Mouse (Mus musculus) myocyte (in vitro differentiated cells): ENCODE data around the gene Orai2. TPM values are rescaled to one million over a fixed set of nuclear protein-coding genes. Genes with fewer than 3 reads are reported as not detected.

Experiments
- H3K27me3 ChIP-seq: one replicate; pipeline ENCODE4 v1.6.1; 2011; ENCODE audit not compliant: control insufficient read depth, insufficient read depth, insufficient read length
- H3K36me3 ChIP-seq: one replicate; pipeline ENCODE4 v1.6.1; 2011; ENCODE audit not compliant: control insufficient read depth, insufficient read depth
- H3K4me2 ChIP-seq: one replicate; pipeline ENCODE4 v1.6.1; 2011; ENCODE audit warnings: low read depth, control low read depth
- H3K4me3 ChIP-seq: one replicate; pipeline ENCODE4 v1.5.1; 2011; ENCODE audit warnings: mild to moderate bottlenecking, control low read depth, moderate library complexity
- H3K79me2 ChIP-seq: one replicate; pipeline ENCODE4 v1.6.1; 2011; ENCODE audit not compliant: control insufficient read depth, insufficient read depth
- H3ac ChIP-seq: one replicate; pipeline ENCODE4 v1.6.1; 2011; ENCODE audit not compliant: control insufficient read depth, insufficient read length
- CEBPB ChIP-seq: IDR thresholded peaks from 2 replicates; pipeline ENCODE4 v1.6.1; 2011; ENCODE audit warnings: mild to moderate bottlenecking, moderate library complexity; ENCODE audit not compliant: poor library complexity, insufficient read depth, severe bottlenecking
- E2F4 ChIP-seq: IDR thresholded peaks from one replicate; pipeline ENCODE4 v1.6.1; 2011; ENCODE audit warnings: mild to moderate bottlenecking, control low read depth, moderate library complexity; ENCODE audit not compliant: insufficient read depth
- MAX ChIP-seq: IDR thresholded peaks from one replicate; pipeline ENCODE4 v1.6.1; 2011; ENCODE audit warnings: low read depth, mild to moderate bottlenecking, control low read depth
- MYOD1 ChIP-seq, 3 experiments: IDR thresholded peaks; one replicate each; pipeline ENCODE4 v1.6.1; 2011; ENCODE audit warnings: control low read depth in 2 of 3, low read depth in 2 of 3, mild to moderate bottlenecking in 2 of 3, moderate library complexity in 1 of 3; ENCODE audit not compliant: insufficient read length in 2 of 3, control insufficient read depth in 1 of 3
- MYOG ChIP-seq, 3 experiments: IDR thresholded peaks; one replicate each; pipeline ENCODE4 v1.6.1; 2011; ENCODE audit warnings: control low read depth in 2 of 3, low read depth in 2 of 3, mild to moderate bottlenecking in 2 of 3; ENCODE audit not compliant: insufficient read length in 2 of 3, control insufficient read depth in 1 of 3, insufficient read depth in 1 of 3
- POLR2A ChIP-seq: IDR thresholded peaks from one replicate; pipeline ENCODE4 v1.6.1; 2011; ENCODE audit warnings: low read depth, mild to moderate bottlenecking, control low read depth, moderate library complexity; ENCODE audit not compliant: insufficient read length
- POLR2AphosphoS2 ChIP-seq: IDR thresholded peaks from one replicate; pipeline ENCODE4 v1.6.1; 2011; ENCODE audit warnings: low read depth, control low read depth; ENCODE audit not compliant: insufficient read length
- REST ChIP-seq: IDR thresholded peaks from one replicate; pipeline ENCODE4 v1.6.1; 2011; ENCODE audit warnings: mild to moderate bottlenecking, control low read depth, moderate library complexity; ENCODE audit not compliant: insufficient read depth, insufficient read length
- SRF ChIP-seq: IDR thresholded peaks from one replicate; pipeline ENCODE4 v1.6.1; 2011; ENCODE audit warnings: low read depth; ENCODE audit not compliant: control insufficient read depth, insufficient read length
- TCF12 ChIP-seq: IDR thresholded peaks from one replicate; pipeline ENCODE4 v1.6.1; 2011; ENCODE audit warnings: mild to moderate bottlenecking, control low read depth; ENCODE audit not compliant: poor library complexity, insufficient read depth, severe bottlenecking
- TCF3 ChIP-seq: IDR thresholded peaks from one replicate; pipeline ENCODE4 v1.6.1; 2011; ENCODE audit warnings: low read depth, control low read depth; ENCODE audit not compliant: insufficient read length
- USF1 ChIP-seq: IDR thresholded peaks from one replicate; pipeline ENCODE4 v1.6.1; 2011; ENCODE audit warnings: low read depth, mild to moderate bottlenecking, control low read depth, moderate library complexity
- polyA plus RNA-seq: library from polyadenylated mRNA; unstranded; fragments of >200 nt; fragmentation: generic; extraction: Trizol; gene quantifications from one replicate; pipeline ENCODE4 v1.2.1, GENCODE M21; 2012; ENCODE audit warnings: missing spikeins

The Orai2 gene
- polyA plus RNA-seq, 1 experiment = 18.2 TPM

GRCm38 (mm10) chr5:136137658-136138274, 32.7 kb downstream of the Orai2 start:
- Histone ChIP-seq H3K27me3 (no peaks in the 10 kb centered on the region), H3K79me2 (peaks cover 20% of the 10 kb centered on the region), H3ac (no peak overlapping the region), H3K36me3 (peaks cover 2% of the 10 kb centered on the region), H3K4me2 (no peak overlapping the region), H3K4me3 (peak overlapping the region; percentile 96)
- TF ChIP-seq MYOG (IDR thresholded peaks at IDR 0.05; ENCODE audit: control insufficient read depth in 1 of 3, insufficient read depth in 1 of 3, insufficient read length in 2 of 3, low read depth in 2 of 3) (no peak), USF1 (no peak)

GRCm38 (mm10) chr5:136136292-136136990, 34.1 kb downstream of the Orai2 start:
- H3K4me3 ChIP-seq = peak overlapping the region; percentile 96
- peak overlapping the region; percentile 79 for H3K4me2 ChIP-seq
- peak overlapping the region; percentile 45 for H3ac ChIP-seq
- peaks cover 20% of the 10 kb centered on the region for H3K79me2 ChIP-seq
- peaks cover 2% of the 10 kb centered on the region for H3K36me3 ChIP-seq
- H3K27me3 ChIP-seq = no peaks in the 10 kb centered on the region
- TF ChIP-seq USF1 (no peak), E2F4 (no peak), MYOD1 (IDR thresholded peaks at IDR 0.05; ENCODE audit: control insufficient read depth in 1 of 3, insufficient read length in 2 of 3, low read depth in 2 of 3) (no peak), TCF3 (no peak), POLR2A (peak; percentile 40), REST (no peak)

- Histone ChIP-seq H3K36me3 (peaks cover 2% of the 10 kb centered on the region), H3K4me3 (peak within 1 kb of the TSS; percentile 96), H3K4me2 (peak within 1 kb of the TSS; percentile 79), H3K27me3 (no peaks in the 10 kb centered on the region), H3K79me2 (peaks cover 20% of the 10 kb centered on the region), H3ac (peak within 1 kb of the TSS; percentile 45)
- peak; percentile 41 for TF ChIP-seq E2F4
- no peak for TF ChIP-seq SRF
- TF ChIP-seq POLR2AphosphoS2 = peak; percentile 68
- peak; percentile 74 for TF ChIP-seq POLR2A
- TF ChIP-seq TCF12 = no peak
- TF ChIP-seq MYOG (IDR thresholded peaks at IDR 0.05; ENCODE audit: control insufficient read depth in 1 of 3, insufficient read depth in 1 of 3, insufficient read length in 2 of 3, low read depth in 2 of 3) = peak in 1 of 3 experiments; percentile 9
Measured at GRCm38 (mm10) chr5:136135571-136136291, 34.8 kb downstream of the Orai2 start, which contains the start of the genes Lrwd1 and Alkbh4. Lrwd1 (minus strand) TSS chr5:136136074. Alkbh4 (plus strand) TSS chr5:136136146.

- Histone ChIP-seq H3K4me2 (no peak overlapping the region), H3ac (no peak overlapping the region), H3K36me3 (no peaks in the 10 kb centered on the region), H3K79me2 (peaks cover 23% of the 10 kb centered on the region), H3K4me3 (no peak overlapping the region), H3K27me3 (no peaks in the 10 kb centered on the region)
- TF ChIP-seq MAX (no peak), SRF (no peak), POLR2AphosphoS2 (no peak), MYOD1 (IDR thresholded peaks at IDR 0.05; ENCODE audit: control insufficient read depth in 1 of 3, insufficient read length in 2 of 3, low read depth in 2 of 3) (no peak), TCF3 (no peak), USF1 (no peak), CEBPB (no peak), MYOG (IDR thresholded peaks at IDR 0.05; ENCODE audit: control insufficient read depth in 1 of 3, insufficient read depth in 1 of 3, insufficient read length in 2 of 3, low read depth in 2 of 3) (no peak), POLR2A (no peak), REST (no peak)
Measured at GRCm38 (mm10) chr5:136122165-136122564, 48.3 kb downstream of the Orai2 start.

GRCm38 (mm10) chr5:136116784-136117112, 53.8 kb downstream of the Orai2 start:
- H3K79me2 ChIP-seq = peaks cover 29% of the 10 kb centered on the region
- no peaks in the 10 kb centered on the region for H3K27me3 ChIP-seq
- peak overlapping the region; percentile 97 for H3K4me2 ChIP-seq
- peak overlapping the region; percentile 14 for H3ac ChIP-seq
- no peak for TF ChIP-seq MYOD1 (IDR thresholded peaks at IDR 0.05; ENCODE audit: control insufficient read depth in 1 of 3, insufficient read length in 2 of 3, low read depth in 2 of 3)
- no peak for TF ChIP-seq MYOG (IDR thresholded peaks at IDR 0.05; ENCODE audit: control insufficient read depth in 1 of 3, insufficient read depth in 1 of 3, insufficient read length in 2 of 3, low read depth in 2 of 3)
- TF ChIP-seq USF1 = no peak
- no peak for TF ChIP-seq MAX
- no peak for TF ChIP-seq E2F4
- no peak for TF ChIP-seq TCF3
- TF ChIP-seq REST = no peak
- no peak for TF ChIP-seq SRF
- TF ChIP-seq POLR2AphosphoS2 = no peak
- H3K36me3 ChIP-seq = no peaks in the 10 kb centered on the region
- H3K4me3 ChIP-seq = peak overlapping the region; percentile 68
